Mouse (Mus musculus): Measurements from ENCODE around the gene Acoxl. TPM values are rescaled to one million over a fixed set of nuclear protein-coding genes. Genes with fewer than 3 reads are reported as not detected.

Gene Acoxl
- polyA plus RNA-seq, 1 experiment from 2014 or later = 0.34 TPM

- no peak overlapping the region for H3K4me2 ChIP-seq
- DNase-seq (ENCODE audit: low spot score) (no peak), ATAC-seq (replicated peaks; ENCODE audit: low FRiP score) (no peak)
- peaks cover 8% of the 10 kb centered on the region for H3K4me1 ChIP-seq (replicated peaks; ENCODE audit: control insufficient read depth, insufficient read depth, low read length)
- no peak overlapping the region for H3K27ac ChIP-seq (ENCODE audit: low read depth, low read length)
- 86% methylated on average over 9 of the region's 9 CpGs for WGBS
- H3K4me3 ChIP-seq (ENCODE audit: low read depth, low read length) = no peak overlapping the region
- H3K9me3 ChIP-seq (ENCODE audit: control insufficient read depth, low read length) = no peaks in the 10 kb centered on the region
- no peak overlapping the region for H3K9ac ChIP-seq (ENCODE audit: low read depth, low read length)
- H3K36me3 ChIP-seq (ENCODE audit: control insufficient read depth, insufficient read depth, low read length) = no peaks in the 10 kb centered on the region
- H3K27me3 ChIP-seq (replicated peaks; ENCODE audit: control insufficient read depth, insufficient read depth, low read length) = peaks cover 27% of the 10 kb centered on the region
These were observed 280.3 kb downstream of the Acoxl start for GRCm38 (mm10) chr2:128118971-128119370.

- WGBS = 2% methylated on average over 9 of the region's 9 CpGs
- H3K4me2 ChIP-seq = peak overlapping the region; percentile 99
- H3K4me3 ChIP-seq (ENCODE audit: low read depth, low read length) = peak overlapping the region; percentile 23
- no peaks in the 10 kb centered on the region for H3K36me3 ChIP-seq (ENCODE audit: control insufficient read depth, insufficient read depth, low read length)
- peaks cover 40% of the 10 kb centered on the region for H3K27me3 ChIP-seq (replicated peaks; ENCODE audit: control insufficient read depth, insufficient read depth, low read length)
- no peak overlapping the region for H3K27ac ChIP-seq (ENCODE audit: low read depth, low read length)
- ATAC-seq (replicated peaks; ENCODE audit: low FRiP score) (no peak), DNase-seq (ENCODE audit: low spot score) (peak; percentile 48)
- H3K4me1 ChIP-seq (replicated peaks; ENCODE audit: control insufficient read depth, insufficient read depth, low read length) = peaks cover 15% of the 10 kb centered on the region
- no peaks in the 10 kb centered on the region for H3K9me3 ChIP-seq (ENCODE audit: control insufficient read depth, low read length)
- H3K9ac ChIP-seq (ENCODE audit: low read depth, low read length) = peak overlapping the region; percentile 23; the same call in 1 of the 2 replicates
These were observed 283.8 kb downstream of the Acoxl start for GRCm38 (mm10) chr2:128122491-128122890.

DNA sequence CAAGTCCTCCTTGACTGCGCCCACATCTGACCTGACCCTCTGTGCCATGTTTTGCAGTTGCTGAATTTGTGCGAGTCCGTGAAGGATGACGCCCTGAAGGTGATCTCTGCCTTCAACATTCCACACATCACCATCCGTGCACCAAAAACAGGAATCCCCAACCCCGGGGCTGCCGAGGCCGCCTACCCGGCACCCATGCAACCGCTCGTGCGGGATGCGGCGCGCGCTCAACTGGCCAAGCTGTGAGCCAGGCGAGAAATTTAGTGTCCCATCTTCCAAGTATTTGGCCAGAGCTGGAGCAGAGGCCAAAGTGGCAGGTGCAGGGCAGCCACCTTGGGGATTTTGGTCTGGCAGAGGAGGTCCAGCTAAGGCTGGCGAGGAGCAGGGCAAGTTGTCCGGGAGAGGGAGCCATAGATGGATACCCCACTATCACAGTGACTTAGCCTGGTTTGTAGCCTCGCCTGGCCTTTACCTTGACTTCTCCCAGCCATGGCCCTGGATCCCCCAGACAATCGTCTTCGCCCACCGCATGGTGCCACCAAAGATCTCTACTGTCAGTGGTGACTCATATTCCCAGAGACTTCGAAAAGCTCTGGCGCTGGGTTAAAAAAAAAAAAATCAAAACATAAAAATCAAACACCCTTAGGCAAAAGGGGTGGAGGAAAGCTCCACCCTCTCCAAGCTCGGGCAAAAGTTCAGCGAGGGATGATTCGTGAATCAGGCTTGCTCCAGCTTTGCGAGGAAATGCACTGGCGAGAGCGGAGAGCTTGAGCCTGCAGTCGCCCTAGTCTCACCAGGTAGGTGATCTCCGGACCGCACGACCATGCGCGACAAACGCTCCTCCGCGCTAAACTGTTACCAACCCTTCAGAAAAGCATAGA lies 284.5 kb downstream of the Acoxl start:
- Histone ChIP-seq H3K27ac (ENCODE audit: low read depth, low read length) (no peak overlapping the region), H3K4me3 (ENCODE audit: low read depth, low read length) (peak overlapping the region; percentile 85), H3K4me1 (replicated peaks; ENCODE audit: control insufficient read depth, insufficient read depth, low read length) (peaks cover 16% of the 10 kb centered on the region), H3K4me2 (peak overlapping the region; percentile 99), H3K36me3 (ENCODE audit: control insufficient read depth, insufficient read depth, low read length) (no peaks in the 10 kb centered on the region), H3K9ac (ENCODE audit: low read depth, low read length) (peak overlapping the region; percentile 23; the same call in 1 of the 2 replicates), H3K27me3 (replicated peaks; ENCODE audit: control insufficient read depth, insufficient read depth, low read length) (peaks cover 40% of the 10 kb centered on the region), H3K9me3 (ENCODE audit: control insufficient read depth, low read length) (no peaks in the 10 kb centered on the region)
- DNase-seq (ENCODE audit: low spot score) (peak; percentile 48), ATAC-seq (replicated peaks; ENCODE audit: low FRiP score) (no peak)
- WGBS = 2% methylated on average over 40 of the region's 40 CpGs

- ATAC-seq (replicated peaks; ENCODE audit: low FRiP score) (no peak), DNase-seq (ENCODE audit: low spot score) (peak; percentile 51)
- Histone ChIP-seq H3K36me3 (ENCODE audit: control insufficient read depth, insufficient read depth, low read length) (no peaks in the 10 kb centered on the region), H3K27me3 (replicated peaks; ENCODE audit: control insufficient read depth, insufficient read depth, low read length) (peaks cover 42% of the 10 kb centered on the region), H3K4me1 (replicated peaks; ENCODE audit: control insufficient read depth, insufficient read depth, low read length) (peaks cover 22% of the 10 kb centered on the region), H3K4me2 (peak overlapping the region; percentile 99), H3K9me3 (ENCODE audit: control insufficient read depth, low read length) (no peaks in the 10 kb centered on the region), H3K9ac (ENCODE audit: low read depth, low read length) (0 out of 2 replicates have a peak overlapping the region, but pooled peaks have one; percentile 30), H3K4me3 (ENCODE audit: low read depth, low read length) (peak overlapping the region; percentile 85), H3K27ac (ENCODE audit: low read depth, low read length) (no peak overlapping the region)
- WGBS = 4% methylated on average over 23 of the region's 23 CpGs
These were observed 285.4 kb downstream of the Acoxl start for GRCm38 (mm10) chr2:128123921-128124683.

DNA sequence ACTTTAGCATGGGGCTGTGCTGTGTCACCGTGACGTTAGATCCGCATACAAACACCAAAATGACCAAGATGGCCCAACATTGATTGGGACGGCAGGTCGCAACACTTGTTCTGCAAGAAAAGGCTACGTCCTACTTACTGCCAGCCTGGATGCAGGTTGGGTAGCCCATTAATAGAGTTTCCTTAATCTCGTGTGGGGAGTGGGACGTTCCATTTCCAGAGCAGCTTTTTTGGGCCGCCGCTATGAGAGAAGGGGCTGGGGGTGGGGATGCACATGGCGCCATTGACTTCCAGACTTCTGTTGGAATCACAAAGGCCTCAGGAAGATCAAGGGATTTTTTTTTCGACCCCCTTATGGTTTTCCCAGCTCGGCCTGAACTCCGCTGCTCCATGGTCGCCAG lies 286.0 kb downstream of the Acoxl start:
- H3K4me1 ChIP-seq (replicated peaks; ENCODE audit: control insufficient read depth, insufficient read depth, low read length) = peaks cover 22% of the 10 kb centered on the region
- H3K4me3 ChIP-seq (ENCODE audit: low read depth, low read length) = peak overlapping the region; percentile 85
- no peak for DNase-seq (ENCODE audit: low spot score)
- H3K36me3 ChIP-seq (ENCODE audit: control insufficient read depth, insufficient read depth, low read length) = 0 out of 2 replicates have a peak, but pooled peaks cover 3% of the 10 kb centered on the region
- WGBS = 6% methylated on average over 15 of the region's 15 CpGs
- H3K9ac ChIP-seq (ENCODE audit: low read depth, low read length) = peak overlapping the region; percentile 30
- H3K27ac ChIP-seq (ENCODE audit: low read depth, low read length) = no peak overlapping the region
- peaks cover 42% of the 10 kb centered on the region for H3K27me3 ChIP-seq (replicated peaks; ENCODE audit: control insufficient read depth, insufficient read depth, low read length)
- H3K4me2 ChIP-seq = peak overlapping the region; percentile 99
- ATAC-seq (replicated peaks; ENCODE audit: low FRiP score) = no peak
- no peaks in the 10 kb centered on the region for H3K9me3 ChIP-seq (ENCODE audit: control insufficient read depth, low read length)

- Histone ChIP-seq H3K4me3 (ENCODE audit: low read depth, low read length) (peak within 1 kb of the TSS; percentile 85), H3K4me2 (peak within 1 kb of the TSS; percentile 99), H3K36me3 (ENCODE audit: control insufficient read depth, insufficient read depth, low read length) (0 out of 2 replicates have a peak, but pooled peaks cover 3% of the 10 kb centered on the region), H3K9ac (ENCODE audit: low read depth, low read length) (peak within 1 kb of the TSS; percentile 86), H3K27me3 (replicated peaks; ENCODE audit: control insufficient read depth, insufficient read depth, low read length) (peaks cover 38% of the 10 kb centered on the region), H3K4me1 (replicated peaks; ENCODE audit: control insufficient read depth, insufficient read depth, low read length) (peaks cover 22% of the 10 kb centered on the region), H3K27ac (ENCODE audit: low read depth, low read length) (peak within 1 kb of the TSS; percentile 79), H3K9me3 (ENCODE audit: control insufficient read depth, low read length) (no peaks in the 10 kb centered on the region)
- ATAC-seq (replicated peaks; ENCODE audit: low FRiP score) (peak; percentile 84), DNase-seq (ENCODE audit: low spot score) (peak; percentile 98)
- under 1% methylated on average over 71 of the region's 76 CpGs for WGBS
These were observed 287.2 kb downstream of the Acoxl start, which contains the start of gene Bcl2l11 for GRCm38 (mm10) chr2:128125635-128126470. Gene Bcl2l11 (plus strand): TSS chr2:128126038.

GRCm38 (mm10) chr2:128126591-128127051 lies 287.9 kb downstream of the Acoxl start:
- Histone ChIP-seq H3K27ac (ENCODE audit: low read depth, low read length) (peak overlapping the region; percentile 79), H3K4me3 (ENCODE audit: low read depth, low read length) (peak overlapping the region; percentile 85), H3K9ac (ENCODE audit: low read depth, low read length) (peak overlapping the region; percentile 86), H3K36me3 (ENCODE audit: control insufficient read depth, insufficient read depth, low read length) (peaks cover 7% of the 10 kb centered on the region; the same call in 1 of the 2 replicates), H3K4me1 (replicated peaks; ENCODE audit: control insufficient read depth, insufficient read depth, low read length) (peaks cover 22% of the 10 kb centered on the region), H3K27me3 (replicated peaks; ENCODE audit: control insufficient read depth, insufficient read depth, low read length) (peaks cover 38% of the 10 kb centered on the region), H3K4me2 (peak overlapping the region; percentile 99), H3K9me3 (ENCODE audit: control insufficient read depth, low read length) (no peaks in the 10 kb centered on the region)
- no peak for DNase-seq (ENCODE audit: low spot score)
- WGBS = under 1% methylated on average over 35 of the region's 35 CpGs
- ATAC-seq (replicated peaks; ENCODE audit: low FRiP score) = no peak; the same call in 1 of the 2 replicates
